Mouse (Mus musculus): ENCODE data around the gene Olfr1132.
"Not testable (repeated sequence)": the region's sequence is repeated elsewhere in the genome, so short reads cannot be mapped to it uniquely, and the experiment has no call there.

Olfr1132 gene

DNA sequence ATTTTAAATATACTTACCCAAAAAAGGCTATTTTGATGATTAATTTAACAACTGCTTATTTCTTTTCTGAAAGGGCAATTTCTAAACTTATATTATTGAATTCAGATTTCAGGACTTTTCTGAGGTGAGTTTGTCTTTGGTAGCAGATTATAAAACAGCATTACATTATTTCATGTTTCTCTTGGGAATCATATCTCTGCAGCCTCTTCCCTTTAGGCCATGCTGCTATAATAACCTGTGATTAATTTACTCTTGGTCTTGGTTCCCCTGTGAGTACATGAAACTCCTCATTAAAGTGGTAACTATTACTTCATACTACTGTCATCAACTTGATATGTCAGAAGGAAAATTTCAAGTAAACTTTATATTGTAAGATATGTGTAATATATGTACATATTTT lies at the start of gene Olfr1132:
Gene Olfr1132, minus strand, starts transcription at position 101 of the 400 bp plus-strand sequence.
- DNase-seq = no peak

DNA sequence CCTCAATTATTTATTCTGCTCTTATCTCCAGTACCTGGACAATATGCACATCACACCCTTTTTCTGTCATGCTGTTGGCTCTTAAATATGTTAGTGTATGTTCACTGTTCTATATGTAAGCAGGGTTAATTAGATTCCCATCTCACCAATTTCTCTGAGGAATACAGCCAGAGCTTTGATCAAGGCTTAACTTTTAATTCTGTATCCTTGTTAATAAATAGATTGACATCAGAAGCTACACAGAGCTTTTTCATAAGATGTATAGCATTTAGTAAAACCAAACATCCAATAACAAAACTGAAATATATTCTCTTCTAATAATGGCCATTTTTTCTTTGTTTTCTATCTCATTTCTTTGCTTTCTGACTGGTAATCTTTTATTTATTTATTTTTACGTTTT lies 36.2 kb upstream of the Olfr1132 start, which contains the start of gene Olfr1135:
Gene Olfr1135, minus strand, starts transcription at position 101 of the 400 bp plus-strand sequence.
- DNase-seq = no peak

DNA sequence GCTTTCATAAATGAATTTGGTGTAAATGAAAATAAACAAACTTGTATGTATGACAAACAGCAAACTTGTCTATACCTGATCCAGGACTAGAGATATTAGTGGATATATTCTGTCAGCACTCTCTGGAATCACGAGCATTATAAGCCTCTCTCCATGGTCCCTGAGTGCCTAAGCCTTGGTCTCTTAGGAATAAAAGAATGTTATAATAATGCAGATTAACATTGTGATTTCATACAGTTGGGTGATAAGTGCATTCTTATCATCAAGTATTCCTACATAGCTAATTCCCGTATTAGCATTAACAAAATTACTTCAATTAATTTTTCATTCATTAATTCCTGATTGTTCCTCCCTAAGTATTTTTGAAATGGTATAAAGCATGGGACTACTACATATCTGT lies 21.0 kb upstream of the Olfr1132 start, which contains the start of gene Olfr1134:
Gene Olfr1134, minus strand, starts transcription at position 101 of the 400 bp plus-strand sequence.
- no peak for DNase-seq

DNA sequence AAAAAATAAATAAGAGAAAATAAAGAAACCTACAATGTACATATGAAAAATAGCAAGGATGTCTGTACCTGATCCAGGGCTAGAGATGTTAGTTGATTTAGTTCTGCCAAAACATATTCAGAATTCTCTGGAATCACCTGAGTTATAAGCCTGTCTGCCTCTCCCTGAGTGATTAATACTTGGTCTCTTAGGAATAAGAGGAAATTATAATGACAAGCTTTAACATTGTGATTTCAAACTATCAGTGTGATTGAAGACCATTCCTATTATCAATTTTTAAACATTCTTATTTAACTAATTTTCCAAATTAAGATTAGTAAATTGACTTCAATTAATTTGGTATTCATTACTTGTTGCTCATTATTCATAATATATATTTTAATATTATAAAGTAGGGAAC lies 9.9 kb upstream of the Olfr1132 start, which contains the start of gene Olfr1133:
Gene Olfr1133, minus strand, starts transcription at position 101 of the 400 bp plus-strand sequence.
- no peak for DNase-seq

DNA sequence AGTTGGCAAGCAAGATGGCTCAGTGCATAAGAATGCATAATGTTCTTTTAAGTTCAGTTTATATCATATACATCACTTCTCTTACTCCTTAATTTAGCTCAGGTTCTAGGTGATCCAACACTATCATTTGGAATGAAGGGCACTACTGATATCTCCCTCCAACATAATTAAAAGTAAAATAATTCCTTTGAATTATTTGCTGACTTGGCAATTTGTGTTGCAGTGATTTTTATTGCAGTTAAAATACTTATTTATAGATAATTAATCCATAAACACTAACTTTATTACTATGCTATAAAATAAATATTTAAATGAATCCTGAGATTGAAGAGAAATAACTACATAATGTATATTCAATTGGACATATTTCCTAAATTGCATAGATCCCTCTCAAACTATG lies 5.1 kb upstream of the Olfr1132 start:
- DNase-seq = no peak

DNA sequence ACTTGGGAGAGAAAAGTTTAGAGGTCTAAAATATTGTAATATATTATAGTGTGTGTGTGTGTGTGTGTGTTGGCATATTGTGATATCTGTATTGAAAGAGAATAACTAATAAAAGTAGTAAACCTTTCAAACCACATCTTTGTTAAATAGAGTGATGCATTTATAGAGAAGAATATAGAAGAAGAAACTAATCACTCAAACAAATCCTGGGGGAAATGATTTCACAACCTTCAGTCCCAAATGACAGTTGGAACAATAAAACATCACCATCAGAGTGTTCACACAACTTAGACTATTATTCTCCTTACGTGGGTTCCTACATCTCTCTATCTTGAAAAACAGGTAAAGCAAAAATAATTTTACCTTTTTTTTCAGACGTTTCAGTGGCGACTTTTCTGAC lies 10.5 kb downstream of the Olfr1132 start, which contains the start of gene Olfr1131:
Gene Olfr1131, plus strand, starts transcription at position 301 of the 400 bp plus-strand sequence.
- no peak for DNase-seq

DNA sequence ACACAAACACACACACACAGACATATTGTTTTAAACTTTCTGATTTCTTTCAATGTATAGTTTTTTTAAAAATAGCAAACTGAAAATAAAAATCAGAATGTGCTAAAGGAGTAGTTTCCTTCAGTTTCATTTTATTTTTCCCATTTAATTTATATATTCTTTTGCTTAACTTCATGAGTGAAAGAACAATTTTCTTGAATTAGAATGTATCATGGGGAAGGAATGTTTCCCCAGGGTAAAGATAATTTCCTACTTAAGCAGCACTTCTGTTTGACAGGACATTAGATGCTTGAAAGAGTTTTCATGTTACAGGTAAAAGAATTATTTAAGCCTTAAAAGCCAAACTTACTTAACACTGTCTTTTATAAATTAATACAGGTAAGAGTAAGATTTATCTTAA lies 31.4 kb downstream of the Olfr1132 start, which contains the start of gene Olfr1130:
Gene Olfr1130, plus strand, starts transcription at position 301 of the 400 bp plus-strand sequence.
- DNase-seq = not testable (repeated sequence)

All from kidney, adult 8-10 months (tissue).